Mouse (Mus musculus) stomach, embryonic 16.5 days (tissue): ENCODE data around the gene Amh. TPM values are rescaled to one million over a fixed set of nuclear protein-coding genes. Genes with fewer than 3 reads are reported as not detected.

Experiments
- ATAC-seq: fragments of 200-750 bp; cut with Nextera tagmentation; 2 replicates; pipeline ENCODE4 v1.8.0; 2017; ENCODE audit warnings: moderate number of reproducible peaks, moderate TSS enrichment; ENCODE audit not compliant: insufficient read depth, low FRiP score
- H3K27ac ChIP-seq: fragments of 300-500 bp; sonication (generic); 2 replicates; pipeline ENCODE4 v1.5.1; 2014; ENCODE audit warnings: low read length
- H3K27me3 ChIP-seq: fragments of 300-500 bp; sonication (generic); 2 replicates; pipeline ENCODE4 v1.6.1; 2014; ENCODE audit warnings: low read length, control low read depth, mixed read lengths; ENCODE audit not compliant: control insufficient read depth, insufficient read depth
- H3K36me3 ChIP-seq: fragments of 300-500 bp; sonication (generic); 2 replicates; pipeline ENCODE4 v1.6.1; 2014; ENCODE audit warnings: low read length; ENCODE audit not compliant: control insufficient read depth, insufficient read depth
- H3K4me1 ChIP-seq: fragments of 300-500 bp; sonication (generic); 2 replicates; pipeline ENCODE4 v1.6.1; 2014; ENCODE audit warnings: low read length, control low read depth, mixed read lengths; ENCODE audit not compliant: control insufficient read depth, insufficient read depth
- H3K4me2 ChIP-seq: fragments of 300-500 bp; sonication (generic); 2 replicates; pipeline ENCODE4 v1.6.1; 2014; ENCODE audit warnings: low read depth, low read length, mixed read lengths
- H3K4me3 ChIP-seq: fragments of 300-500 bp; sonication (generic); replicated peaks from 2 replicates; pipeline ENCODE4 v1.5.1; 2014; ENCODE audit warnings: mild to moderate bottlenecking, low read length
- H3K9ac ChIP-seq: fragments of 300-500 bp; sonication (generic); 2 replicates; pipeline ENCODE4 v1.6.1; 2014; ENCODE audit warnings: low read length
- H3K9me3 ChIP-seq: fragments of 300-500 bp; sonication (generic); replicated peaks from 2 replicates; pipeline ENCODE4 v1.6.1; 2016; ENCODE audit warnings: low read length, control low read depth; ENCODE audit not compliant: control insufficient read depth
- WGBS: fragments of 180-500 bp; shearing (Covaris S2); extraction: QIAGEN DNeasy Blood & Tissue Kit; methylation state at CpG from one replicate; pipeline ENCODE4 v1.1.7; 2014; 5-methylcytosine and 5-hydroxymethylcytosine counted together
- polyA plus RNA-seq: library from polyadenylated mRNA; unstranded; fragments of >200 nt; fragmentation: Nextera tagmentation; extraction: Ambion mirVana; gene quantifications from 2 replicates; pipeline ENCODE4 v1.2.1, GENCODE M21; 2015

Amh gene
- polyA plus RNA-seq, 1 experiment from 2014 or later = not detected

DNA sequence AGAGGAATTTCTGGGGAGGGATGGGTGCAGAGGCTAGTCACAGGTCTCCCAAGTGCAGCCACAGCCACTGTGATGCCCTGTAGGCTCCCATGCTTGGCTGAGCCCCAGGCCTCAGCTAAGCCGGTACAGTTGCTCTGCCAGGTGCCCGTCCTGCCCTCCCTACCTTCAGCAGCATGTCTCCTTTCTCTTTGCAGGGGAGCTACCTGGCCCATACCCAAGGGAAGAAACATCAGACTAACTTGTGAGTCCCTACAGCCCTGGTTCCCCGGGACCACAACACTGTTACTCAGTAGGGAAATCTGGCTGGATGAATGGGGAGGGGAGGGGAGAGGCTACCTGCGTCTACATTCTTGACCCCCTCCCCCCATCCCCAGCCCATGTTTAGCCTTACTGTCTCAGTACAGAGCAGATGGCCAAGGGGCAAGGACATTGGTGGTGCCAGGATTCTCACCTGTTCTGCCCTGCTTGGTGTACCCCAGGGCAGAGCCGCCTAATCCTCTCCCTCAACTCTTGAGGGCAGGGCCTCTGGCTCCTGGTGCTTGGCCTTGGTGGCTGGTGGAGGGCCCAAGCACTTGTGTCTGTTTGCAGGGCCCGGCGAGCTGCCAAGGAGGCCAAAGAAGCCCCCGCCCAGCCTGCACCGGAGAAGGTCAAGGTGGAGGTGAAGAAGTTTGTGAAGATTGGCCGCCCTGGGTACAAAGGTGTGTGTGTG, 2.7 kb upstream of the Amh start:
- Histone ChIP-seq H3K9me3 (no peaks in the 10 kb centered on the region), H3K4me1 (peaks cover 21% of the 10 kb centered on the region), H3K9ac (no peak overlapping the region), H3K36me3 (peaks cover 26% of the 10 kb centered on the region), H3K4me3 (no peak overlapping the region), H3K27ac (no peak overlapping the region), H3K4me2 (no peak overlapping the region), H3K27me3 (no peaks in the 10 kb centered on the region)
- 90% methylated on average over 10 of the region's 10 CpGs for WGBS
- no peak for ATAC-seq

DNA sequence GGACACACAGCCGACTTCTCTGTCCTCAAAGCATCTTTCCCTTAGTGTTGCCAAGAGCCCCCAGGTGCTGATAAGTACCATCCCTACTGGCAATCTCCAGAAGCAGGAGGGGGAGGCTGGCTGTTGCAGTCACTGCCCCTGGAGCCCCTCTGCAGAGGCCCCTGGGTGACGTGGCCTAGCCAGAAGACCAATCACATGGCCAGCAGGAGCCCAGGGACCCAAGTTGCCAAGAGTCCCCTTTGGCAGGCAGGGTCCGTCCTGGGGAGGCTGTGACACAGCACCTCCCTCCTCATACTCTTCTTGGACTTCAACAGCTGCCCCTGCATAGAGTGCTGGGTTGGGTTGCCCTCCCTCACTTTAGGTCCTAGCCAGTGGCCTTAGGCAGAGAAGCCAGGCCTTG, 2.0 kb upstream of the Amh start:
- H3K4me1 ChIP-seq = peaks cover 22% of the 10 kb centered on the region
- H3K36me3 ChIP-seq = peaks cover 26% of the 10 kb centered on the region
- no peaks in the 10 kb centered on the region for H3K27me3 ChIP-seq
- ATAC-seq = no peak
- 79% methylated on average over 3 of the region's 3 CpGs for WGBS
- H3K4me2 ChIP-seq = no peak overlapping the region
- H3K4me3 ChIP-seq = no peak overlapping the region
- no peak overlapping the region for H3K9ac ChIP-seq
- no peaks in the 10 kb centered on the region for H3K9me3 ChIP-seq
- H3K27ac ChIP-seq = no peak overlapping the region

DNA sequence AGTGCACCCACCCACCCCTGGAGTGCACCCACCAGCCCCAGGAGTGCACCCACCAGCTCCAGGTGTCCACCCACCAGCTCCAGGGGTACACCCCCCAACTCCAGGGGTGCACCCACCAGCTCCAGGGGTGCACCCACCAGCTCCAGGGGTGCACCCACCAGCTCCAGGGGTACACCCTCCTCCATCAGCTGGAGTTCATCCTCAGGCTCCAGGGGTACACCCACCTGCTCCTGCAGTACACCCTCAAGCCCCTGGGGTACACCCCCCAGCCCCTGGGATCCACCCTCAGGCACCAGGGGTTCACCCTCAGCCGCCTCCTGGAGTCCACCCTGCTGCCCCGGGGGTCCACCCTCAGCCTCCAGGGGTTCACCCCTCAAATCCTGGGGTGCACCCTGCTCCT, 703 bp upstream of the Amh start:
- 97% methylated on average over 2 of the region's 2 CpGs for WGBS
- no peak overlapping the region for H3K4me3 ChIP-seq
- peaks cover 26% of the 10 kb centered on the region for H3K36me3 ChIP-seq
- ATAC-seq = no peak
- no peak overlapping the region for H3K27ac ChIP-seq
- peaks cover 27% of the 10 kb centered on the region for H3K4me1 ChIP-seq
- no peaks in the 10 kb centered on the region for H3K9me3 ChIP-seq
- no peaks in the 10 kb centered on the region for H3K27me3 ChIP-seq
- H3K9ac ChIP-seq = no peak overlapping the region
- no peak overlapping the region for H3K4me2 ChIP-seq

DNA sequence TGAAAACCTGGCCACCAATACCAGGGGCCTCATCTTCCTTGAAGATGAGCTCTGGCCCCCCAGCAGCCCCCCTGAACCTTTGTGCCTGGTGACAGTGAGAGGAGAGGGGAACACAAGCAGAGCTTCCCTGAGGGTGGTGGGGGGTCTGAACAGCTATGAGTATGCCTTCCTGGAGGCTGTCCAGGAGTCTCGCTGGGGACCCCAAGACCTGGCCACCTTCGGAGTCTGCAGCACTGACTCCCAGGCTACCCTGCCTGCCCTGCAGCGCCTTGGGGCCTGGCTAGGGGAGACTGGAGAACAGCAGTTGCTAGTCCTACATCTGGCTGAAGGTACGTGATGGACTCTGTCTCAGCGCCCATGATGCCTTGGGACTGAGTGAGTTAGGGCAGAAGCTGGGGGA, 279 bp downstream of the Amh start:
- Histone ChIP-seq H3K27me3 (peaks cover 1% of the 10 kb centered on the region; the same call in 1 of the 2 replicates), H3K4me3 (no peak overlapping the region), H3K27ac (no peak overlapping the region), H3K4me1 (peaks cover 21% of the 10 kb centered on the region), H3K36me3 (peaks cover 26% of the 10 kb centered on the region), H3K4me2 (no peak overlapping the region), H3K9me3 (no peaks in the 10 kb centered on the region), H3K9ac (peak overlapping the region; percentile 7; the same call in 1 of the 2 replicates)
- 81% methylated on average over 4 of the region's 5 CpGs for WGBS
- no peak for ATAC-seq

DNA sequence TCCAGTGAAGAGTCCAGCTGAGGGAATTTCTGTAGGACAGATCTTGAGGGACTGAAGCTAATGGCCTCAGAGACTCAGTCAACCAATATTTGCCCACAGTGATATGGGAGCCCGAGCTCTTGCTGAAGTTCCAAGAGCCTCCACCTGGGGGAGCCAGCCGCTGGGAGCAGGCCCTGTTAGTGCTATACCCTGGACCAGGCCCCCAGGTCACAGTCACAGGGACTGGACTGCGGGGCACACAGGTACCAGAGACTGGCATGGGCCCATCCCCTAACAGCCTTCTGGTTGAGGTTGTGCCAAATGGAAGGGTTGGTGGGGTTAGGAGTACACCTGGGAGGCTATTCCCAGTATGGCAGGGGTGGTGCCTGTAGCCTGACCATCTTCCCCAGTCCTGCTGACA, 882 bp downstream of the Amh start:
- H3K4me1 ChIP-seq = peaks cover 21% of the 10 kb centered on the region
- WGBS = 13% methylated on average over 3 of the region's 3 CpGs
- peaks cover 26% of the 10 kb centered on the region for H3K36me3 ChIP-seq
- no peaks in the 10 kb centered on the region for H3K9me3 ChIP-seq
- peak overlapping the region; percentile 7; the same call in 1 of the 2 replicates for H3K9ac ChIP-seq
- H3K27ac ChIP-seq = no peak overlapping the region
- H3K4me3 ChIP-seq = no peak overlapping the region
- no peak overlapping the region for H3K4me2 ChIP-seq
- H3K27me3 ChIP-seq = peaks cover 3% of the 10 kb centered on the region; the same call in 1 of the 2 replicates
- ATAC-seq = peak; percentile 45

DNA sequence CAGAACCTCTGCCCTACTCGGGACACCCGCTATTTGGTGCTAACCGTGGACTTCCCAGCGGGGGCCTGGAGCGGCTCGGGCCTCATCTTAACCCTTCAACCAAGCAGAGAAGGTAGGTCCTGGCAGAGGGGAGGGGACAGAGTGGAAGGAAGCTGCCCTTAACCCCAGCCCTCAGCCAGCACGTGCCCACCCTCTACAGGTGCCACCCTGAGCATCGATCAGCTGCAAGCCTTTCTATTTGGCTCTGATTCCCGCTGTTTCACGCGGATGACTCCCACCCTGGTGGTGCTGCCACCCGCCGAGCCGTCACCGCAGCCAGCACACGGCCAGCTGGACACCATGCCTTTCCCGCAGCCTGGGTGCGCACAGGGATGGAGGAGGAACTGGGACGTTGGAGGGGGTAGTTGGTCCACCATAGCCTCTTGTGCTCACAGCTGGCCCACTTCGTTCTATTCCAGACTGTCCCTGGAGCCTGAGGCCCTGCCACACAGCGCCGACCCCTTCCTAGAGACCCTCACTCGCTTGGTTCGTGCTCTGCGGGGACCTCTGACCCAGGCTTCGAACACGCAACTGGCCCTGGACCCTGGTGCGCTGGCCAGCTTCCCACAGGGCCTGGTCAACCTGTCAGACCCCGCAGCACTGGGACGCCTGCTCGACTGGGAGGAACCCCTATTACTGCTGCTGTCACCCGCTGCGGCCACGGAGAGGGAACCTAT, 1.5 kb downstream of the Amh start:
- Histone ChIP-seq H3K4me2 (peak overlapping the region; percentile 94), H3K9ac (peak overlapping the region; percentile 77), H3K4me3 (peak overlapping the region; percentile 51), H3K27ac (peak overlapping the region; percentile 76), H3K36me3 (peaks cover 26% of the 10 kb centered on the region), H3K4me1 (peaks cover 21% of the 10 kb centered on the region), H3K9me3 (no peaks in the 10 kb centered on the region), H3K27me3 (peaks cover 3% of the 10 kb centered on the region; the same call in 1 of the 2 replicates)
- no peak for ATAC-seq
- 50% methylated on average over 34 of the region's 34 CpGs for WGBS

DNA sequence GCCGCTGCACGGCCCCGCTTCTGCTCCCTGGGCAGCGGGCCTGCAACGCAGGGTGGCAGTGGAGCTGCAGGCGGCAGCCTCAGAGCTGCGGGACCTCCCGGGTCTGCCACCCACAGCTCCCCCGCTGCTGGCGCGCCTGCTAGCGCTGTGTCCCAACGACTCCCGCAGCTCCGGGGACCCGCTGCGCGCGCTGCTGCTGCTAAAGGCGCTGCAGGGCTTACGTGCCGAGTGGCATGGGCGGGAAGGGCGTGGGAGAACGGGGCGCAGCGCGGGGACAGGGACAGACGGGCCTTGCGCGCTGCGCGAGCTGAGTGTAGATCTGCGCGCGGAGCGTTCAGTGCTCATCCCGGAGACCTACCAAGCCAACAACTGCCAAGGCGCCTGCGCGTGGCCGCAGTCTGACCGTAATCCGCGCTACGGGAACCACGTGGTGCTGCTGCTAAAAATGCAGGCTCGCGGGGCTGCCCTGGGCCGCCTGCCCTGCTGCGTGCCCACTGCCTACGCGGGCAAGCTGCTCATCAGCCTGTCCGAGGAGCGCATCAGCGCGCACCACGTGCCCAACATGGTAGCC, 2.1 kb downstream of the Amh start:
- H3K4me2 ChIP-seq = peak overlapping the region; percentile 94
- ATAC-seq = peak; percentile 67
- H3K27ac ChIP-seq = peak overlapping the region; percentile 76
- H3K36me3 ChIP-seq = peaks cover 26% of the 10 kb centered on the region
- H3K9me3 ChIP-seq = no peaks in the 10 kb centered on the region
- H3K27me3 ChIP-seq = peaks cover 3% of the 10 kb centered on the region; the same call in 1 of the 2 replicates
- peaks cover 21% of the 10 kb centered on the region for H3K4me1 ChIP-seq
- peak overlapping the region; percentile 51 for H3K4me3 ChIP-seq
- under 1% methylated on average over 58 of the region's 58 CpGs for WGBS
- peak overlapping the region; percentile 77 for H3K9ac ChIP-seq

DNA sequence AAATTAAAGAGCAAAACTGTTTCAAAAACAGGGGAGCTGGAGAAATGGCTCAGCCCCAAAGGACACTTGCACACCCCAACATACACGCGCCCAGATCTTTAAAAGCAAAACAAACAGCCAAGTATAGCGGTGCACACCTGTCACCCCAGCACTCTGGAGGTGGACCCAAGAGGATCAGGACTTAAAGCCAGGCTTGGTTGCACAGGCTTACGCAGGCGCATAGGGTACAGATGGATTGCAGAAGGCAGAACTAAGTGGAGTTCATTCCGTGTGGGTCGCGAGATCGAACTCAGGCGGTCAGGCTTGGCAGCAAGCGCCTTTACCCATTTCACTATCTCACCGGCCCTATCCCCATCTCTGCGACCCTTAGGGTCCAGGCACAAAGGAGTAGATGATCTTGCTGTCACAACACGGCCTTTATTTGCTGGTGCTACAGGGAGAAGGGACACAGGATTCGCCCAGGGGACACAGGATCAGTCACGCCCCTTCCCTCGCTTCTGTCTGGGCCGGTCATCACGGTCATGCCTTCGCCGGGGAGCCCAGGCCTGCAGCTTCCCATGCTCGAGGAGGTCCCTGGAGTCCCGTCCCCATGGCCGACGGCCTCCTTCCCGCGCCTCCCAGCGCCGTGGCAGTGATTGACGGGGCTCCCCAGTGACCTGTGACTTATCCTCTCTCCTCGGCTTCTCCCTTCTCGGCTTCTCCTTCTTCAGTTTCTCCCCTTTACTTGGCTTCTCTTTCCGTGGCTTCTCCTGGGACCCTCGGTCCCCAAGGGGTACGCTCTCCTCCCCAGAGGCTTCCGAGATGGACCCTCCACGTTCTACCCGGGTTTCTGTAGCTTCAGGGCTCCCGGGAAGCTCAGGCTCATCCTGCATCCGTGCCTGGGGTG, 3.3 kb downstream of the Amh start:
- Histone ChIP-seq H3K9ac (peak overlapping the region; percentile 22), H3K36me3 (peaks cover 15% of the 10 kb centered on the region; the same call in 1 of the 2 replicates), H3K27me3 (peaks cover 3% of the 10 kb centered on the region; the same call in 1 of the 2 replicates), H3K4me2 (peak overlapping the region; percentile 19), H3K27ac (no peak overlapping the region), H3K4me3 (peak overlapping the region; percentile 17), H3K9me3 (no peaks in the 10 kb centered on the region), H3K4me1 (peaks cover 21% of the 10 kb centered on the region)
- no peak for ATAC-seq
- WGBS = 22% methylated on average over 40 of the region's 40 CpGs
